Mouse (Mus musculus) heart, postnatal 25 days (tissue): ENCODE results near the gene Gm14440. TPM values are rescaled to one million over a fixed set of nuclear protein-coding genes. Genes with fewer than 3 reads are reported as not detected.
"Not testable (repeated sequence)": the region's sequence is repeated elsewhere in the genome, so short reads cannot be mapped to it uniquely, and the experiment has no call there.

Source experiments
- DNase-seq: peaks from one replicate; pipeline ENCODE4 v3.0.0; 2022; ENCODE audit warnings: low spot score
- intact Hi-C: fragments of 180-260 bp; cut with DNase I; formaldehyde crosslinking; loops from one replicate; pipeline ENCODE4 v1.15.1; 2025
- total RNA-seq, 2 experiments: library from RNA; stranded (reverse); gene quantifications; 2 replicates each; pipeline ENCODE4 v1.2.3; 2021

Gm14440 gene
- total RNA-seq, result 10 to 100 TPM in 1 of 2 experiments, not detected in 1; 13.8 TPM

DNA sequence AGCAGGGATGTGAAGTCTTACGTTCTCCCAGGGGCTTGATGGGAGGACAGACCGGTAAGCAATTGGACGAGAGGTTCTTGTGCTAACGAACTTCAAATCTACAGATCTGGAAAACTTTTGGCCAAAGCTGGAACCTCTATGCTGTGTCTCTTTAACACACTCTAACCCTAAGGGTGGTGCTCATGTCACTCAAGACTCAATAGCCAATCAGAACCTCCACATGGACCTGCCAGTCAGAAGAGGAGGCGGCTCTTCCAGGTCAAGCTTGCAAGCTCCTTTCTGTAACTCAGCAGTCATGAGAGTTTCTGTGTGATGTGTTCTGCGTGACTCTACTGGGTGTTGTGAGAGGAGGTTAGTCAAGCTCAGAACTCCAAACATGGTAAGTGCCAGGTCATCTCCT, at the start of gene Gm14440:
Gene Gm14440, plus strand, starts transcription at position 301 of the 400 bp plus-strand sequence.
- intact Hi-C loops, DNase-seq: not testable (repeated sequence)

Other genes starting within 250 kb of the Gm14440 start
- gene Gm14393, start 207.3 kb upstream of the Gm14440 start, total RNA-seq, result 1 to 10 TPM in 1 of 2 experiments, under 1 TPM in 1; 0.83 to 1.3 TPM
- gene Gm14399, start 133.1 kb upstream of the Gm14440 start, total RNA-seq, result 10 to 100 TPM in 1 of 2 experiments, 1 to 10 TPM in 1; 8.7 to 11.8 TPM
- gene Gm14443, start 99.3 kb upstream of the Gm14440 start, total RNA-seq, result under 1 TPM; 0.53 to 0.55 TPM
- gene Gm14391, start 68.2 kb upstream of the Gm14440 start, total RNA-seq, result 10 to 100 TPM; 58.8 to 65.7 TPM
- 10 to 100 TPM; 44.6 to 46.0 TPM for gene Gm4631, start 63.1 kb downstream of the Gm14440 start, total RNA-seq
- 10 to 100 TPM; 38.4 to 48.0 TPM for gene Zfp968, start 97.3 kb downstream of the Gm14440 start, total RNA-seq
- 1 to 10 TPM; 1.9 to 2.6 TPM for gene Gm4724, start 160.7 kb downstream of the Gm14440 start, total RNA-seq
- 1 to 10 TPM; 5.5 to 6.2 TPM for gene Zfp965, start 194.9 kb downstream of the Gm14440 start, total RNA-seq